Mouse (Mus musculus) thymus, postnatal 36 days (tissue): ENCODE data around the gene Creb5.
A peak's percentile ranks its signal among the peaks of the same experiment; 100 is the strongest.

ENCODE experiments used
- DNase-seq, 2 experiments: peaks; one replicate each; pipeline ENCODE4 v3.0.0; 2022; ENCODE audit warnings: mixed read lengths in 2 of 2

The Creb5 gene

GRCm38 (mm10) chr6:53337398-53337797, 50.3 kb downstream of the Creb5 start:
- no peak for DNase-seq

GRCm38 (mm10) chr6:53352311-53352960, 65.4 kb downstream of the Creb5 start:
- no peak for DNase-seq

DNA sequence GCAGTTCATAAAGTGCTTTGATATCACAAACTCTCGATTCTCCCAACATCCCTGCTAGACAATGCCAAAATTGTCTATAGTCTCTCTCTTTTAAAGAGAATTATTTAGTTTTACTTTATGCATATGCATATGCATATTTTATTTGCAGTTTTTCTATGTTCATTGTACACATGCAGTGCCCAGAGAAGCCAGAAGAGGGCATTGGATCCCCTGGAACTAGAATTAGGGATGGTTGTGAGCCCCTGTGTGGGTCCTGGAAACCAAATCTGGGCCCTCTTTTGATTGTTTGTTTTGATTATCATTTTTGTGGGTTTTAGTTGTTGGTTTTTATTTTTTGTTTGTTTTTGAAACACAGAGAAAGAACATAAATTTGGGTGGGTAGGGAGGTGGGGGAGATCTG, 69.3 kb downstream of the Creb5 start:
- DNase-seq, result no peak

- no peak for DNase-seq
These were observed 76.5 kb downstream of the Creb5 start for GRCm38 (mm10) chr6:53363535-53363934.

DNA sequence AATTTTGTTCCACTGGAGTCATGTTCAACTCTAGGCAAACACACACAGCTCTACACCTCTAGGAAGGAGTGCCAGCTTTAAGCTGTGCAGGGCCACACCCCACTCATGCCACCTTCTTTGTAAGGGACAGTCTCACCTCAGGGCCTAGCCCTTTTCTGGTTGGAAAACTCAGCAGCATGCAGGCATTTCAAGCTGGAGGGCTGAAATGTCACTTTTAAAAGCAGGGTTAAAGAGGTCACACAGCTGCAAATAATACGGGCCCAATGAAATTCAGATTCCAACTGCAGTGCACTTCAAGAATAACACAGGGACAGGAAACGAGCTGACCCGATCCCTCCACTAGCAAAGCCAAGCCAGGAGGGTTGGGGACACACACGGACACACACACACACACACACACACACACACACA, 76.9 kb downstream of the Creb5 start:
- DNase-seq, result no peak

- DNase-seq, result no peak
These were observed 82.1 kb downstream of the Creb5 start for GRCm38 (mm10) chr6:53369147-53369546.

- peak; percentile 10 to 23 for DNase-seq
These were observed 82.9 kb downstream of the Creb5 start for GRCm38 (mm10) chr6:53369928-53370327.

DNA sequence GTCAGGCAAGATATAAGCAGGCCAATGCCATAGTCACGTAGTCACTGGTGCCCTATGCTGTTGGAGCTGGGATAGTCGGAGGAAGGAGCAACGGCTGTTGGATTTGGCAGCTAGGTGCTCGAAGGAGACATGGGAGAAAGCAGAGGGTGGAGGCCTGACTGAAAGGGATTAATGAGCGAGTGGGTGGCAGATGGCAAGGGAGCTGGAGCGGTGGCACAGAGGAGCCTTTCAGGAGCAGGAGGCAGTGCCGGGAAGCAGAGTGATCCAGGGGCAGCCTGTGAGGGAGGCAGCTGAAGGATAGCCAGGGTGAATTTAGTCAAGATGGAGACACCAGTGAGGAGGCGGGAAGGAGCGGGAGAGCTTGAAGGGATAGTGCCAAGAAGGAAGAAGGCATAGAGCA, 84.9 kb downstream of the Creb5 start:
- no peak for DNase-seq

GRCm38 (mm10) chr6:53374315-53374941, 87.4 kb downstream of the Creb5 start:
- DNase-seq, result no peak

DNA sequence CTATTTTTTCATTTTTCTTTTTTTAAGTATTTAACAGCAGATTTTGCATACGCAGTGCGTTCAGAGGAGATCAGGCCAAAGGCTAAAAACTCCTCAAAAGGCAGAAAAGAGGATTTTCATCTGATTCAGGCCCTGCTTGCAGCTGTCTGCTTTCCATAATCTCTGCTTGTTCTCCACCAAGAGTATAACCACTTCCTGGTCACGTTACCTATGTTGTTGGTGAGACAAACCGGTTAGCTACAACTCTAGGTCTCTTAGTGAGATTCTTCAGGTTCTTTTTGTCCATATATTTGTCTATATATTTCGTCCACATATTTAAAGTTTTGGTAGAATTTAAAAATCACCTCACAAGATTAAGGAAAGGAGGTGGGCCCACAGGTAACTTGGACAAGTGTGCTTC, 102.2 kb downstream of the Creb5 start:
- no peak for DNase-seq

DNA sequence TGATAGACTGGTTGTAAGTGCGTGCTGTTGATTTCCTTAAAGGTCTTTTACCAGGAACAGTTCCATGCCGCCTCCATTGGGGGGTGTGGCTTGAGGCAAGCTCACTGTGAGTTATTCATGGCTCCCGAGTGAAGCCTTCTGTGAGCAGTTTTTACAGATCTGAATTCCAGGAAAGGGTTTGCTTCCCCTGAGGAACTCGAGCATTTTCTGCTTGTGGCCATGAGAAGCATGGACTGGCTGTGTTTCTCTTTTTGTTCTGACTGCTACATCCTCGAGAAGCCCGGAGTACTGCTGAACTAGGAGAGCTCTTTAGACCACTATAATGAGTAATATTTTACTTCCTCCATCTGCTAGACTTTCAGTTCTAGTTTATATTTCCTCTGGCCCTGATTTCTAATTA, 103.3 kb downstream of the Creb5 start:
- DNase-seq, result no peak

DNA sequence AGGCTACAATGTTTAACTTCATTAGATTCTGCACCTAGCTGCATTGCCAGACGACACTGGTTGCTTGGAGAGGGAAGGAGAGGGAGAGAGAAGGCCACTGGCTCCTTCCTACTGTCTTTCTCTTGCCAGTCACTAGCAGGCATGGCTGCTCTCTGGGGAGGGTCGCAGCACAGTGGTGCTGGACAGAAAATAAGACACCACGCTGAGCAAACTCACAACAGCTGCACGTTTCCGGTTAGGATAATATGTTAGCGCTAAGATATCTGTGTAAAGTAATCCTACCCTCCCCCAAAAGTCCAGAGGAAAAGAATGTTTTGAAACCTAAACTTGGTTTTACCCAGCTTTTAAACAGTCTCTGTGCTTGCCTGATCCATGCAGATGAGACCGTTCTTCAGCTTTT, 107.0 kb downstream of the Creb5 start:
- DNase-seq, result no peak

DNA sequence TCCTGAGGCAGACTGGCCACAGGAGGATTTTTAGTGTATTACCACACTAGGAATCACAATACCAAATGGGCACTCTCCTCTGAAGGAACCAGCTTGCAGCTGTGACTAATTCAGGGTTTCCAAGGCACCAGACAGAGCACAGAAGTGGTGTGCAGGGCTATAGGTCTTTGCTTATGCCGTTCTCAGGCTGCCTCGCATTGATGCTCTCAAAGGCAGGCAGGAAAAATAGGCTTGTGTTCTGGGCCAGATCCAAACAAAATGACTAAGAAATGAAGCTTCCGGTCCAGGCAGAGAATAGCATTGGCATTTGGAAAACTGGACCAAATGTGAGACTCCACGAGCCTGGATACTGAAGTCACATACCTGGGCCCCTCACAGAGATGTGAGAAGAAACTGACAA, 108.1 kb downstream of the Creb5 start:
- no peak for DNase-seq

DNA sequence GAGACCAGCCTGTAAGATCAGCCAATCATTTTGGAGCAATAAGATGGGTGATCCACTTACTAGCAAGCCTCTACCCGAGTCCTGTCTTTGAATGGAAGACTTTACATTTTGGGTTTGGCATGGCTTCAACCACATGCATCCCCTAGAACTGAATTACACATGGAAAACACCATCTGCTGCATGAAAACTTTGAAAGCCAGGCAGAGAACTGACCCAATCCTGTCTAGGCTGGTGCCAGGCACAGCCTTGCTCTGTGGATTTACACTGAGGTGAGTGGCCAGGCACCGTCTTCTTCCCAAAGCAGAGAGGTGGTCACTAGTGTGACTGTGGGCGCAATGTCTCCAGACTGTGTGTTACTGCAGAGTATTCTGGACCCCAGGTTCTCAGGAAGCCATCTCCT, 109.4 kb downstream of the Creb5 start:
- no peak for DNase-seq

GRCm38 (mm10) chr6:53397797-53398196, 110.7 kb downstream of the Creb5 start:
- no peak for DNase-seq

GRCm38 (mm10) chr6:53398297-53399140, 111.4 kb downstream of the Creb5 start:
- DNase-seq, result no peak

GRCm38 (mm10) chr6:53401364-53401763, 114.3 kb downstream of the Creb5 start:
- DNase-seq, result no peak

GRCm38 (mm10) chr6:53402551-53402950, 115.5 kb downstream of the Creb5 start:
- DNase-seq, result peak in 1 of 2 experiments; percentile 7

GRCm38 (mm10) chr6:53409183-53409582, 122.1 kb downstream of the Creb5 start:
- no peak for DNase-seq

DNA sequence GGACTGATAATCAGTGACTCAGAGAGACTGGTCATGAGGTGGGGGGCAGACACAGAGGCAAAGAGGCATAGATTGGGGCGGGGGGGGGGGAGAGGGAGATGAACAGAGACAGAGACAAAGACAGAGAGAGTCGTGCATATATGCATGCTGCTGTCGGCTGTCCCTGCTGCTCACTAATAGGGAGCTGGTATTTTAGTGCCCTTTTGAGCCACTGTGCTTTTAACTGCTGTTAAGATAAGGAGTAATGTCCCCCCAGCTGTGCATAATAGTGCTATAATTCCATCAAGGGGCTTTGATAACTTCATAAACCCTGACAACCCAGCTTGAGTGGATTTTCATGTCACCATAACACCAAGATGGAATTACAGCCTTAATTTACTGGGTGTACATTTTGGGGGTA, 134.3 kb downstream of the Creb5 start:
- DNase-seq, result no peak

- no peak for DNase-seq
These were observed 142.3 kb downstream of the Creb5 start for GRCm38 (mm10) chr6:53429368-53429767.

- no peak for DNase-seq
These were observed 142.8 kb downstream of the Creb5 start for GRCm38 (mm10) chr6:53429891-53430290.

- peak; percentile 11 to 13 for DNase-seq
These were observed 158.9 kb downstream of the Creb5 start for GRCm38 (mm10) chr6:53445862-53446460.
